Mouse (Mus musculus): ENCODE measurements at regions not wholly inside any gene's neighbourhood (a gene's known extent, or its start where the extent isn't known, plus 50 kb on each side); places are given as distances from the start of the nearest gene placed in this dataset.

- H3K9ac ChIP-seq (replicated peaks) = no peak overlapping the region
- H3K4me3 ChIP-seq (ENCODE audit: low read depth, low read length) = no peak overlapping the region
- WGBS (ENCODE audit: insufficient replicate concordance) = 66% methylated on average over 4 of the region's 4 CpGs
- H3K4me1 ChIP-seq (ENCODE audit: insufficient read depth) = no peaks in the 10 kb centered on the region
- DNase-seq (no peak), ATAC-seq (no peak)
- TF ChIP-seq EP300 (IDR thresholded peaks at IDR 0.05; ENCODE audit: low read depth) (no peak), CTCF (IDR thresholded peaks at IDR 0.05; ENCODE audit: low read depth) (no peak)
- H3K36me3 ChIP-seq (replicated peaks; ENCODE audit: insufficient read depth, low read length) = no peaks in the 10 kb centered on the region
- no peaks in the 10 kb centered on the region for H3K9me3 ChIP-seq (ENCODE audit: low read length)
- H3K27ac ChIP-seq (ENCODE audit: low read depth) = no peak overlapping the region
- no peak overlapping the region for H3K4me2 ChIP-seq (ENCODE audit: low read depth, low read length)
- peaks cover 18% of the 10 kb centered on the region for H3K27me3 ChIP-seq (ENCODE audit: insufficient read depth, low read length)
Measured at GRCm38 (mm10) chr4:124181335-124181734, 263.5 kb upstream of the 4930535I16Rik start.

- 2% methylated on average over 50 of the region's 50 CpGs for WGBS (ENCODE audit: insufficient replicate concordance)
- H3K27ac ChIP-seq (ENCODE audit: low read depth) = no peak overlapping the region
Measured at GRCm38 (mm10) chr4:124178401-124179018, 260.7 kb upstream of the 4930535I16Rik start.

GRCm38 (mm10) chr4:124175531-124175930 is 257.7 kb upstream of the 4930535I16Rik start:
- Histone ChIP-seq H3K27me3 (ENCODE audit: insufficient read depth, low read length) (peaks cover 18% of the 10 kb centered on the region), H3K9ac (replicated peaks) (no peak overlapping the region), H3K4me3 (ENCODE audit: low read depth, low read length) (no peak overlapping the region), H3K36me3 (replicated peaks; ENCODE audit: insufficient read depth, low read length) (no peaks in the 10 kb centered on the region), H3K27ac (ENCODE audit: low read depth) (no peak overlapping the region), H3K4me1 (ENCODE audit: insufficient read depth) (no peaks in the 10 kb centered on the region), H3K4me2 (ENCODE audit: low read depth, low read length) (no peak overlapping the region), H3K9me3 (ENCODE audit: low read length) (no peaks in the 10 kb centered on the region)
- no peak for ATAC-seq
- TF ChIP-seq EP300 (IDR thresholded peaks at IDR 0.05; ENCODE audit: low read depth) (no peak), CTCF (IDR thresholded peaks at IDR 0.05; ENCODE audit: low read depth) (no peak)
- WGBS (ENCODE audit: insufficient replicate concordance) = 42% methylated on average over 6 of the region's 6 CpGs
- no peak for DNase-seq

More at GRCm38 (mm10) chr4:124178401-124179018, 260.7 kb upstream of the 4930535I16Rik start:
- Histone ChIP-seq H3K36me3 (replicated peaks; ENCODE audit: insufficient read depth, low read length) (no peaks in the 10 kb centered on the region), H3K4me3 (ENCODE audit: low read depth, low read length) (peak overlapping the region; percentile 15; the same call in 1 of the 2 replicates), H3K27me3 (ENCODE audit: insufficient read depth, low read length) (peaks cover 18% of the 10 kb centered on the region), H3K4me2 (ENCODE audit: low read depth, low read length) (no peak overlapping the region; the same call in 1 of the 2 replicates), H3K9me3 (ENCODE audit: low read length) (no peaks in the 10 kb centered on the region), H3K4me1 (ENCODE audit: insufficient read depth) (no peaks in the 10 kb centered on the region), H3K9ac (replicated peaks) (no peak overlapping the region)
- no peak for TF ChIP-seq EP300 (IDR thresholded peaks at IDR 0.05; ENCODE audit: low read depth)
- TF ChIP-seq CTCF (IDR thresholded peaks at IDR 0.05; ENCODE audit: low read depth) = no peak
- DNase-seq (no peak), ATAC-seq (no peak)

GRCm38 (mm10) chr4:124154627-124155026 is 236.8 kb upstream of the 4930535I16Rik start:
- no peaks in the 10 kb centered on the region for H3K27me3 ChIP-seq (ENCODE audit: insufficient read depth, low read length)
- H3K4me3 ChIP-seq (ENCODE audit: low read depth, low read length) = no peak overlapping the region
- no peaks in the 10 kb centered on the region for H3K9me3 ChIP-seq (ENCODE audit: low read length)
- no peaks in the 10 kb centered on the region for H3K4me1 ChIP-seq (ENCODE audit: insufficient read depth)
- TF ChIP-seq EP300 (IDR thresholded peaks at IDR 0.05; ENCODE audit: low read depth) = no peak
- no peak for TF ChIP-seq CTCF (IDR thresholded peaks at IDR 0.05; ENCODE audit: low read depth)
- H3K36me3 ChIP-seq (replicated peaks; ENCODE audit: insufficient read depth, low read length) = no peaks in the 10 kb centered on the region
- no peak overlapping the region for H3K27ac ChIP-seq (ENCODE audit: low read depth)
- DNase-seq = no peak
- WGBS (ENCODE audit: insufficient replicate concordance) = 88% methylated on average over 6 of the region's 6 CpGs
- no peak overlapping the region for H3K4me2 ChIP-seq (ENCODE audit: low read depth, low read length)
- no peak for ATAC-seq
- H3K9ac ChIP-seq (replicated peaks) = no peak overlapping the region

- Histone ChIP-seq H3K27me3 (ENCODE audit: insufficient read depth, low read length) (no peaks in the 10 kb centered on the region), H3K9me3 (ENCODE audit: low read length) (no peaks in the 10 kb centered on the region), H3K27ac (ENCODE audit: low read depth) (no peak overlapping the region), H3K9ac (replicated peaks) (no peak overlapping the region), H3K4me3 (ENCODE audit: low read depth, low read length) (no peak overlapping the region), H3K36me3 (replicated peaks; ENCODE audit: insufficient read depth, low read length) (no peaks in the 10 kb centered on the region), H3K4me1 (ENCODE audit: insufficient read depth) (no peaks in the 10 kb centered on the region), H3K4me2 (ENCODE audit: low read depth, low read length) (no peak overlapping the region)
- DNase-seq (no peak), ATAC-seq (no peak)
- no peak for TF ChIP-seq EP300 (IDR thresholded peaks at IDR 0.05; ENCODE audit: low read depth)
- TF ChIP-seq CTCF (IDR thresholded peaks at IDR 0.05; ENCODE audit: low read depth) = no peak
- 8% methylated on average over 16 of the region's 16 CpGs for WGBS (ENCODE audit: insufficient replicate concordance)
Measured at GRCm38 (mm10) chr4:124149771-124150451, 232.1 kb upstream of the 4930535I16Rik start.

- Histone ChIP-seq H3K4me2 (ENCODE audit: low read depth, low read length) (no peak overlapping the region), H3K4me1 (ENCODE audit: insufficient read depth) (no peaks in the 10 kb centered on the region), H3K27ac (ENCODE audit: low read depth) (no peak overlapping the region), H3K4me3 (ENCODE audit: low read depth, low read length) (no peak overlapping the region), H3K9ac (replicated peaks) (no peak overlapping the region), H3K36me3 (replicated peaks; ENCODE audit: insufficient read depth, low read length) (no peaks in the 10 kb centered on the region), H3K9me3 (ENCODE audit: low read length) (no peaks in the 10 kb centered on the region), H3K27me3 (ENCODE audit: insufficient read depth, low read length) (no peaks in the 10 kb centered on the region)
- no peak for DNase-seq
- no peak for ATAC-seq
- whole genome bisulfite sequencing (ENCODE audit: insufficient replicate concordance) = 66% methylated on average over 3 of the region's 3 CpGs
- TF ChIP-seq CTCF (IDR thresholded peaks at IDR 0.05; ENCODE audit: low read depth) (no peak), EP300 (IDR thresholded peaks at IDR 0.05; ENCODE audit: low read depth) (no peak)
Measured at GRCm38 (mm10) chr4:124149037-124149436, 231.2 kb upstream of the 4930535I16Rik start.

Measured in liver, postnatal 0 days (tissue).